13 mouse cellular contexts compared by ENCODE assay signal in genomic region chr6:103742784-103743183, GRCm38 (mm10).
DNase-seq lines count a peak whose midpoint lies in the region; ATAC-seq lines count a peak whose summit lies in the region.
"Had no signal": no experiment of that assay in that cellular context is flagged by ENCODE, and none has a peak within 500 bp of the region (broad histone marks: within the 10 kb centered on the region; RNA-seq: fewer than 3 reads in every experiment).

No protein-coding gene starts in this region.

- H3K9ac ChIP-seq in hindbrain, embryonic 14.5 days, result no peak overlapping the region
- no peak overlapping the region for H3K9ac ChIP-seq in neural tube, embryonic 14.5 days (replicated peaks; ENCODE audit: low read depth, low read length)
- H3K9ac ChIP-seq in midbrain, embryonic 13.5 days (replicated peaks), result no peak overlapping the region
- H3K9ac ChIP-seq: lung, embryonic 15.5 days had no signal

- DNase-seq in hindbrain, embryonic 14.5 days (ENCODE audit: low spot score), result peak; percentile 61
- DNase-seq in hindbrain, embryonic 10.5 days (ENCODE audit: low spot score), result no peak
- DNase-seq in neural tube, embryonic 10.5 days (ENCODE audit: extremely low spot score, low spot score), result no peak
- no peak for DNase-seq in ovary, postnatal 36 days (ENCODE audit: low spot score)
- DNase-seq: cerebellum, adult 18-20 months; gastrocnemius, postnatal 25 days; kidney, adult 11 months; kidney, postnatal 25 days had no signal

- H3K9me3 ChIP-seq in hindbrain, embryonic 14.5 days (ENCODE audit: control insufficient read depth, low read length), result no peaks in the 10 kb centered on the region
- H3K9me3 ChIP-seq in hindbrain, embryonic 10.5 days, result no peaks in the 10 kb centered on the region
- H3K9me3 ChIP-seq in neural tube, embryonic 14.5 days (ENCODE audit: control insufficient read depth, low read length), result no peaks in the 10 kb centered on the region
- no peaks in the 10 kb centered on the region for H3K9me3 ChIP-seq in midbrain, embryonic 13.5 days
- H3K9me3 ChIP-seq: lung, embryonic 15.5 days had no signal

- H3K4me2 ChIP-seq in hindbrain, embryonic 14.5 days (replicated peaks), result no peak overlapping the region
- no peak overlapping the region for H3K4me2 ChIP-seq in neural tube, embryonic 14.5 days (ENCODE audit: low read depth, low read length)
- H3K4me2 ChIP-seq in midbrain, embryonic 13.5 days (replicated peaks), result no peak overlapping the region
- H3K4me2 ChIP-seq: lung, embryonic 15.5 days had no signal

- no peaks in the 10 kb centered on the region for H3K36me3 ChIP-seq in hindbrain, embryonic 14.5 days (replicated peaks; ENCODE audit: control insufficient read depth, insufficient read depth)
- no peaks in the 10 kb centered on the region for H3K36me3 ChIP-seq in hindbrain, embryonic 10.5 days
- H3K36me3 ChIP-seq in neural tube, embryonic 14.5 days (ENCODE audit: control insufficient read depth, insufficient read depth, low read length), result no peaks in the 10 kb centered on the region
- H3K36me3 ChIP-seq in midbrain, embryonic 13.5 days, result no peaks in the 10 kb centered on the region
- H3K36me3 ChIP-seq: lung, embryonic 15.5 days had no signal

- no peaks in the 10 kb centered on the region for H3K4me1 ChIP-seq in hindbrain, embryonic 14.5 days (replicated peaks; ENCODE audit: control insufficient read depth, insufficient read depth, low read length)
- H3K4me1 ChIP-seq in hindbrain, embryonic 10.5 days (replicated peaks), result no peaks in the 10 kb centered on the region
- H3K4me1 ChIP-seq in neural tube, embryonic 14.5 days (ENCODE audit: control insufficient read depth, insufficient read depth, low read length), result no peaks in the 10 kb centered on the region
- no peaks in the 10 kb centered on the region for H3K4me1 ChIP-seq in midbrain, embryonic 13.5 days (replicated peaks)
- H3K4me1 ChIP-seq: lung, embryonic 15.5 days had no signal

- ATAC-seq in hindbrain, embryonic 14.5 days (ENCODE audit: low FRiP score), result no peak
- peak; percentile 65; the same call in 1 of the 2 replicates for ATAC-seq in neural tube, embryonic 14.5 days (ENCODE audit: low read depth)
- peak; percentile 48; the same call in 1 of the 2 replicates for ATAC-seq in midbrain, embryonic 13.5 days
- no peak for ATAC-seq in megakaryocyte progenitor cell, adult 5-6 weeks (replicated peaks; ENCODE audit: poor library complexity)
- ATAC-seq: CD4-positive, CD25-positive, alpha-beta regulatory T cell, adult 4 months had no signal

- 47% methylated on average over 3 of the region's 3 CpGs for WGBS in hindbrain, embryonic 14.5 days
- WGBS in hindbrain, embryonic 10.5 days, result 62% methylated on average over 3 of the region's 3 CpGs
- 50% methylated on average over 3 of the region's 3 CpGs for WGBS in neural tube, embryonic 14.5 days
- WGBS in midbrain, embryonic 13.5 days, result 48% methylated on average over 3 of the region's 3 CpGs

- H3K27me3 ChIP-seq in hindbrain, embryonic 14.5 days (ENCODE audit: control insufficient read depth, insufficient read depth, low read length), result no peaks in the 10 kb centered on the region
- no peaks in the 10 kb centered on the region for H3K27me3 ChIP-seq in hindbrain, embryonic 10.5 days (ENCODE audit: insufficient read depth, poor library complexity, severe bottlenecking)
- H3K27me3 ChIP-seq in neural tube, embryonic 14.5 days (ENCODE audit: control insufficient read depth, insufficient read depth, low read length), result no peaks in the 10 kb centered on the region
- no peaks in the 10 kb centered on the region for H3K27me3 ChIP-seq in midbrain, embryonic 13.5 days
- H3K27me3 ChIP-seq: lung, embryonic 15.5 days had no signal

- no peak overlapping the region for H3K27ac ChIP-seq in hindbrain, embryonic 14.5 days
- no peak overlapping the region for H3K27ac ChIP-seq in hindbrain, embryonic 10.5 days
- no peak overlapping the region for H3K27ac ChIP-seq in neural tube, embryonic 14.5 days (ENCODE audit: low read depth, low read length)
- H3K27ac ChIP-seq in midbrain, embryonic 13.5 days, result no peak overlapping the region
- H3K27ac ChIP-seq: lung, embryonic 15.5 days had no signal

- H3K4me3 ChIP-seq in hindbrain, embryonic 14.5 days (replicated peaks; ENCODE audit: low read length), result no peak overlapping the region
- H3K4me3 ChIP-seq in hindbrain, embryonic 10.5 days, result no peak overlapping the region
- H3K4me3 ChIP-seq in neural tube, embryonic 14.5 days (ENCODE audit: low read depth, low read length), result no peak overlapping the region
- no peak overlapping the region for H3K4me3 ChIP-seq in midbrain, embryonic 13.5 days (replicated peaks)
- H3K4me3 ChIP-seq: lung, embryonic 15.5 days had no signal

Comparison
In these comparisons a context has a peak if more than half of its experiments do, and no peak if none do; other contexts are left out.
1. ATAC-seq: peak in neural tube, embryonic 14.5 days (single experiment) and midbrain, embryonic 13.5 days (single experiment); none in hindbrain, embryonic 14.5 days (single experiment) and megakaryocyte progenitor cell, adult 5-6 weeks (single experiment).